Mouse (Mus musculus) CH12.LX (cell line): ENCODE results near the gene Hist1h2bh. TPM values are rescaled to one million over a fixed set of nuclear protein-coding genes. Genes with fewer than 3 reads are reported as not detected.

ENCODE experiments used
- DNase-seq: peaks from one replicate; pipeline ENCODE4 v3.0.0-alpha.2; 2013; ENCODE audit errors: extremely low read depth
- H3K27ac ChIP-seq: 2 replicates; pipeline ENCODE4 v1.5.1; 2012; ENCODE audit warnings: low read depth, mild to moderate bottlenecking, control low read depth, moderate library complexity; ENCODE audit not compliant: insufficient read depth
- H3K27me3 ChIP-seq: replicated peaks from 2 replicates; pipeline ENCODE3; 2012; ENCODE audit warnings: inconsistent platforms
- H3K36me3 ChIP-seq, 2 experiments: replicated peaks in 1 of 2; 2 replicates each; pipeline versions ENCODE3 to v1.6.1; 2012; ENCODE audit warnings: inconsistent platforms in 1 of 2, low read length in 1 of 2, mild to moderate bottlenecking in 1 of 2, mixed read lengths in 1 of 2, moderate library complexity in 1 of 2; ENCODE audit not compliant: control insufficient read depth in 1 of 2, insufficient read depth in 1 of 2
- H3K4me1 ChIP-seq, 2 experiments: 2 replicates each; pipeline ENCODE4 v1.6.1; 2012; ENCODE audit warnings: inconsistent platforms in 1 of 2, moderate library complexity in 1 of 2; ENCODE audit not compliant: insufficient read depth in 2 of 2, control insufficient read depth in 1 of 2
- H3K4me2 ChIP-seq: 2 replicates; pipeline ENCODE4 v1.6.1; 2012; ENCODE audit warnings: low read depth, mild to moderate bottlenecking, control low read depth; ENCODE audit not compliant: poor library complexity, insufficient read depth, severe bottlenecking
- H3K4me3 ChIP-seq, 3 experiments: fragments of 150-350 bp in 1 of 3; sonication (generic) in 1 of 3; replicated peaks in 1 of 3; 2 replicates each; pipeline versions ENCODE3 to v1.5.1; 2011 to 2012; ENCODE audit warnings: low read depth in 2 of 3, low read length in 2 of 3, mild to moderate bottlenecking in 2 of 3, moderate library complexity in 2 of 3, control low read depth in 1 of 3, improper control_type of control experiment in 1 of 3, inconsistent platforms in 1 of 3, mixed read lengths in 1 of 3; ENCODE audit not compliant: poor library complexity in 1 of 3
- H3K79me2 ChIP-seq: replicated peaks from 2 replicates; pipeline ENCODE4 v1.6.1; 2012; ENCODE audit warnings: mild to moderate bottlenecking, moderate library complexity; ENCODE audit not compliant: control insufficient read depth, poor library complexity, insufficient read depth, severe bottlenecking; ENCODE audit errors: extremely low read depth
- H3K9ac ChIP-seq: 2 replicates; pipeline ENCODE4 v1.6.1; 2012; ENCODE audit warnings: low read depth, mild to moderate bottlenecking, control low read depth, moderate library complexity; ENCODE audit not compliant: insufficient read depth
- H3K9me3 ChIP-seq: replicated peaks from 2 replicates; pipeline ENCODE3; 2012; ENCODE audit warnings: low read length, inconsistent platforms, mixed read lengths
- CHD2 ChIP-seq: IDR thresholded peaks from 2 replicates; pipeline ENCODE4 v1.6.1; 2011; ENCODE audit warnings: low read length, improper control_type of control experiment
- CTCF ChIP-seq, 2 experiments: IDR thresholded peaks in 1 of 2; conservative IDR thresholded peaks in 1 of 2; 2 replicates each; pipeline ENCODE4 v1.5.1; 2011 to 2012; ENCODE audit warnings: low read depth in 2 of 2, low read length in 2 of 2, improper control_type of control experiment in 1 of 2, inconsistent platforms in 1 of 2, mild to moderate bottlenecking in 1 of 2, moderate library complexity in 1 of 2
- E2F4 ChIP-seq: IDR thresholded peaks from 2 replicates; pipeline ENCODE4 v1.6.1; 2011; ENCODE audit warnings: low read depth, low read length, improper control_type of control experiment; ENCODE audit not compliant: insufficient replicate concordance
- ETS1 ChIP-seq: conservative IDR thresholded peaks from 2 replicates; pipeline ENCODE4 v1.6.1; 2012; ENCODE audit warnings: low read depth, mild to moderate bottlenecking, inconsistent platforms, low read length, improper control_type of control experiment, moderate library complexity
- GABPA ChIP-seq: IDR thresholded peaks from 2 replicates; pipeline ENCODE4 v1.6.1; 2012; ENCODE audit warnings: low read depth, low read length, improper control_type of control experiment, inconsistent platforms; ENCODE audit not compliant: insufficient replicate concordance
- HCFC1 ChIP-seq: IDR thresholded peaks from 2 replicates; pipeline ENCODE4 v1.6.1; 2012; ENCODE audit warnings: low read depth, mild to moderate bottlenecking, inconsistent platforms, low read length, improper control_type of control experiment
- JUN ChIP-seq: IDR thresholded peaks from 2 replicates; pipeline ENCODE4 v1.6.1; 2011; ENCODE audit warnings: low read depth, mild to moderate bottlenecking, low read length, improper control_type of control experiment, moderate library complexity; ENCODE audit not compliant: insufficient read depth
- KAT2A ChIP-seq: IDR thresholded peaks from 2 replicates; pipeline ENCODE4 v1.6.1; 2012; ENCODE audit warnings: low read length, improper control_type of control experiment, inconsistent platforms; ENCODE audit not compliant: insufficient replicate concordance
- MAFK ChIP-seq: IDR thresholded peaks from 2 replicates; pipeline ENCODE4 v1.6.1; 2011; ENCODE audit warnings: low read length, improper control_type of control experiment; ENCODE audit not compliant: insufficient replicate concordance
- MAZ ChIP-seq: IDR thresholded peaks from 2 replicates; pipeline ENCODE4 v1.6.1; 2012; ENCODE audit warnings: low read depth, mild to moderate bottlenecking, inconsistent platforms, low read length, improper control_type of control experiment, moderate library complexity
- MXI1 ChIP-seq: IDR thresholded peaks from 2 replicates; pipeline ENCODE4 v1.6.1; 2011; ENCODE audit warnings: mild to moderate bottlenecking, low read depth, low read length, improper control_type of control experiment
- NELFE ChIP-seq: IDR thresholded peaks from 2 replicates; pipeline ENCODE4 v1.6.1; 2011; ENCODE audit warnings: low read depth, low read length, improper control_type of control experiment
- POLR2AphosphoS2 ChIP-seq: IDR thresholded peaks from 2 replicates; pipeline ENCODE4 v1.6.1; 2011; ENCODE audit warnings: low read depth, low read length, improper control_type of control experiment
- SIN3A ChIP-seq: IDR thresholded peaks from 2 replicates; pipeline ENCODE4 v1.6.1; 2012; ENCODE audit warnings: low read length, improper control_type of control experiment, inconsistent platforms
- SMC3 ChIP-seq: IDR thresholded peaks from 2 replicates; pipeline ENCODE4 v1.6.1; 2011; ENCODE audit warnings: low read depth, low read length, improper control_type of control experiment
- TCF12 ChIP-seq: IDR thresholded peaks from 2 replicates; pipeline ENCODE4 v1.6.1; 2014; ENCODE audit warnings: low read depth, mild to moderate bottlenecking, inconsistent platforms, low read length, improper control_type of control experiment
- UBTF ChIP-seq: IDR thresholded peaks from 2 replicates; pipeline ENCODE4 v1.6.1; 2012; ENCODE audit warnings: low read depth, mild to moderate bottlenecking, inconsistent platforms, low read length, improper control_type of control experiment, moderate library complexity
- USF2 ChIP-seq: conservative IDR thresholded peaks from 2 replicates; pipeline ENCODE4 v1.6.1; 2011; ENCODE audit warnings: low read depth, low read length, improper control_type of control experiment
- ZKSCAN1 ChIP-seq: IDR thresholded peaks from 2 replicates; pipeline ENCODE4 v1.6.1; 2012; ENCODE audit warnings: low read depth, inconsistent platforms, low read length, improper control_type of control experiment, borderline replicate concordance
- ZMIZ1 ChIP-seq: IDR thresholded peaks from 2 replicates; pipeline ENCODE4 v1.6.1; 2012; ENCODE audit warnings: low read depth, mild to moderate bottlenecking, inconsistent platforms, low read length, improper control_type of control experiment
- dilution Hi-C: fragments of 300-500 bp; cut with MboI; formaldehyde crosslinking; loops from 2 replicates; pipeline ENCODE4 v1.14.3; 2020; ENCODE audit warnings: low sequenced_read_pairs; ENCODE audit not compliant: extremely low pct_unique_long_range_greater_than_20kb, extremely low pct_ligation_motif_present
- in situ Hi-C: fragments of 300-500 bp; cut with MboI; formaldehyde crosslinking; loops from 3 replicates; pipeline ENCODE4 v1.14.3; 2019; ENCODE audit warnings: low sequenced_read_pairs, low pct_ligation_motif_present, low pct_unique_long_range_greater_than_20kb, mixed read lengths
- polyA plus RNA-seq: library from polyadenylated mRNA; unstranded; fragments of >175 nt; gene quantifications from 2 replicates; pipeline ENCODE4 v1.2.1, GENCODE M21; 2012; ENCODE audit warnings: low read depth; ENCODE audit not compliant: insufficient read length
- total RNA-seq, 2 experiments: library from RNA; depleted of rRNA; stranded (reverse); fragments of 300-350 nt in 1 of 2; fragments of >200 nt in 1 of 2; gene quantifications; 2 replicates each; pipeline ENCODE4 v1.2.3; 2012 to 2014

The Hist1h2bh gene
- total and polyA plus RNA-seq, 3 experiments, result 0.77 to 261 (median 8.0) TPM

GRCm38 (mm10) chr13:23524654-23525053, 18.5 kb downstream of the Hist1h2bh start (continued):
- no peak for TF ChIP-seq KAT2A
- TF ChIP-seq POLR2AphosphoS2, result no peak
- 0 out of 2 replicates have a peak, but pooled peaks have one; percentile 32 for TF ChIP-seq TCF12
- TF ChIP-seq NELFE, result peak; percentile 50; the same call in 1 of the 2 replicates
- 0 out of 2 replicates have a peak, but pooled peaks have one; percentile 12 for TF ChIP-seq MAFK
- TF ChIP-seq ZMIZ1, result no peak

GRCm38 (mm10) chr13:23523976-23524375, 19.2 kb downstream of the Hist1h2bh start:
- Histone ChIP-seq H3K27me3 (no peaks in the 10 kb centered on the region), H3K9me3 (no peaks in the 10 kb centered on the region), H3K4me3 (no peak overlapping the region), H3K79me2 (no peaks in the 10 kb centered on the region), H3K27ac (no peak overlapping the region), H3K4me1 (peaks cover 3 to 53% of the 10 kb centered on the region in 2 experiments; a peak in 3 of 4 replicates), H3K36me3 (no peaks in the 10 kb centered on the region), H3K4me2 (peak overlapping the region; percentile 8; the same call in 1 of the 2 replicates), H3K9ac (no peak overlapping the region)
- dilution Hi-C loops, result no loop called here
- no peak for DNase-seq
- TF ChIP-seq MXI1, result no peak
- TF ChIP-seq MAZ, result no peak
- TF ChIP-seq JUN, result no peak
- TF ChIP-seq CHD2, result no peak
- no peak for TF ChIP-seq ZKSCAN1
- no peak for TF ChIP-seq SMC3
- TF ChIP-seq UBTF, result no peak
- no peak for TF ChIP-seq TCF12
- TF ChIP-seq ETS1, result no peak
- no peak for TF ChIP-seq USF2
- no peak for TF ChIP-seq ZMIZ1
- TF ChIP-seq GABPA, result no peak
- no peak for TF ChIP-seq CTCF (conservative IDR thresholded peaks at IDR 0.05 in 1 of 2, IDR thresholded peaks at IDR 0.05 in 1 of 2; ENCODE audit: low read depth in 2 of 2, low read length in 2 of 2)
- no peak for TF ChIP-seq E2F4
- no peak for TF ChIP-seq SIN3A
- no peak for TF ChIP-seq HCFC1
- TF ChIP-seq NELFE, result no peak
- in situ Hi-C loops, result loop anchor here (5.0 to 25.0 kb wide), 3 partner anchors 92 to 1587 kb away; partner anchors contain the start of genes Hist1h2ah, Hist1h2bk and Zfp184
